Mouse (Mus musculus) intestine, postnatal 0 days (tissue): ENCODE measurements at regions not wholly inside any gene's neighbourhood (a gene's known extent, or its start where the extent isn't known, plus 50 kb on each side); places are given as distances from the start of the nearest gene placed in this dataset.
A peak's percentile ranks its signal among the peaks of the same experiment; 100 is the strongest.

Experiments used
- ATAC-seq: fragments of 200-750 bp; cut with Nextera tagmentation; 2 replicates; pipeline ENCODE4 v1.8.0; 2017; ENCODE audit warnings: mild to moderate bottlenecking, moderate TSS enrichment, moderate library complexity
- H3K27ac ChIP-seq: fragments of 300-500 bp; sonication (generic); 2 replicates; pipeline ENCODE4 v1.5.1; 2014; ENCODE audit warnings: mild to moderate bottlenecking, low read depth, low read length, moderate library complexity
- H3K27me3 ChIP-seq: fragments of 300-500 bp; sonication (generic); replicated peaks from 2 replicates; pipeline ENCODE4 v1.6.1; 2014; ENCODE audit warnings: low read length, mixed read lengths; ENCODE audit not compliant: control insufficient read depth, insufficient read depth
- H3K36me3 ChIP-seq: fragments of 300-500 bp; sonication (generic); 2 replicates; pipeline ENCODE4 v1.6.1; 2014; ENCODE audit warnings: mild to moderate bottlenecking, moderate library complexity; ENCODE audit not compliant: control insufficient read depth, insufficient read depth
- H3K4me1 ChIP-seq: fragments of 300-500 bp; sonication (generic); replicated peaks from 2 replicates; pipeline ENCODE4 v1.6.1; 2014; ENCODE audit warnings: antibody characterized with exemption, low read length, mixed read lengths; ENCODE audit not compliant: control insufficient read depth, insufficient read depth
- H3K4me2 ChIP-seq: fragments of 300-500 bp; sonication (generic); replicated peaks from 2 replicates; pipeline ENCODE4 v1.6.1; 2014; ENCODE audit warnings: low read depth, mild to moderate bottlenecking, moderate library complexity
- H3K4me3 ChIP-seq: fragments of 300-500 bp; sonication (generic); 2 replicates; pipeline ENCODE4 v1.5.1; 2014; ENCODE audit warnings: low read depth, low read length
- H3K9ac ChIP-seq: fragments of 300-500 bp; sonication (generic); 2 replicates; pipeline ENCODE4 v1.6.1; 2014; ENCODE audit warnings: mild to moderate bottlenecking, low read depth, low read length
- H3K9me3 ChIP-seq: fragments of 300-500 bp; sonication (generic); 2 replicates; pipeline ENCODE4 v1.6.1; 2016; ENCODE audit warnings: mixed run types; ENCODE audit not compliant: control insufficient read depth
- CTCF ChIP-seq: sonication (generic); IDR thresholded peaks from 2 replicates; pipeline ENCODE4 v1.5.1; 2016; ENCODE audit warnings: low read depth, mild to moderate bottlenecking, control low read depth, antibody characterized with exemption, moderate library complexity
- WGBS: fragments of 180-500 bp; shearing (Covaris S2); extraction: QIAGEN DNeasy Blood & Tissue Kit; methylation state at CpG from one replicate; pipeline ENCODE4 v1.1.7; 2014; 5-methylcytosine and 5-hydroxymethylcytosine counted together

- Histone ChIP-seq H3K4me3 (no peak overlapping the region), H3K36me3 (no peaks in the 10 kb centered on the region), H3K4me2 (no peak overlapping the region), H3K27me3 (no peaks in the 10 kb centered on the region), H3K9me3 (no peaks in the 10 kb centered on the region), H3K4me1 (no peaks in the 10 kb centered on the region), H3K27ac (no peak overlapping the region), H3K9ac (no peak overlapping the region)
- TF ChIP-seq CTCF = no peak
- no peak for ATAC-seq
- WGBS = 47% methylated on average over 3 of the region's 3 CpGs
These were observed 365.7 kb downstream of the Jrkl start for GRCm38 (mm10) chr9:12879753-12880490.

GRCm38 (mm10) chr9:12876496-12876895 lies 369.1 kb downstream of the Jrkl start:
- H3K27me3 ChIP-seq = no peaks in the 10 kb centered on the region
- H3K4me2 ChIP-seq = no peak overlapping the region
- no peaks in the 10 kb centered on the region for H3K36me3 ChIP-seq
- no peak overlapping the region for H3K4me3 ChIP-seq
- WGBS = 47% methylated on average over 1 of the region's 1 CpGs
- ATAC-seq = no peak
- peak; percentile 32; the same call in 1 of the 2 replicates for TF ChIP-seq CTCF
- no peak overlapping the region for H3K9ac ChIP-seq
- H3K4me1 ChIP-seq = no peaks in the 10 kb centered on the region
- H3K9me3 ChIP-seq = no peaks in the 10 kb centered on the region
- H3K27ac ChIP-seq = no peak overlapping the region

- no peak overlapping the region for H3K9ac ChIP-seq
- no peak for ATAC-seq
- H3K36me3 ChIP-seq = no peaks in the 10 kb centered on the region
- no peaks in the 10 kb centered on the region for H3K4me1 ChIP-seq
- H3K9me3 ChIP-seq = no peaks in the 10 kb centered on the region
- WGBS = 86% methylated on average over 3 of the region's 3 CpGs
- H3K27me3 ChIP-seq = no peaks in the 10 kb centered on the region
- no peak overlapping the region for H3K4me2 ChIP-seq
- no peak overlapping the region for H3K27ac ChIP-seq
- no peak overlapping the region for H3K4me3 ChIP-seq
- TF ChIP-seq CTCF = no peak
These were observed 374.7 kb downstream of the Jrkl start for GRCm38 (mm10) chr9:12870941-12871340.
